Mouse (Mus musculus): ENCODE data around the gene Ptprd.

DNA sequence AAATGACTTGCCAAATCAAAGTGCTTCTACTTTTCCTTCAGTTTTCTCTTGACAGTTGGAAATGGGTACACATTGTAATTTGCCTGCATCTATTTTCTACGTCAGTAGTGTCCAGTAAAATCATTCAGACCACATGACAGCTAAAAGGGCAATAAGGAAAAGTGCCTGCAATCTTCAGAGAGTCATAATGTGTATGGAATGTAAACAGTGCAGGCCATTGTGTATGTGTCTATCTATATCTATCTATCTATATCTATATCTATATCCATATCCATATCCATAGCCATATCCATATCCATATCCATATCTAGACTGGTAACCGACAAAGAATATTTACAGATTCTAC is 1786.6 kb downstream of the Ptprd start:
- no peak for TF ChIP-seq EP300 (IDR thresholded peaks at IDR 0.05; ENCODE audit: low read depth)
- TF ChIP-seq CTCF (IDR thresholded peaks at IDR 0.05; ENCODE audit: low read depth), result no peak
